Mouse (Mus musculus) ovary, postnatal 10 days (tissue): ENCODE measurements around the gene Tmem79.
"Not testable (repeated sequence)": the region's sequence is repeated elsewhere in the genome, so short reads cannot be mapped to it uniquely, and the experiment has no call there.

Experiments used
- DNase-seq: peaks from one replicate; pipeline ENCODE4 v3.0.0; 2022; ENCODE audit warnings: low spot score

Tmem79 gene

GRCm38 (mm10) chr3:88352907-88353306 lies 17.0 kb upstream of the Tmem79 start:
- no peak for DNase-seq

DNA sequence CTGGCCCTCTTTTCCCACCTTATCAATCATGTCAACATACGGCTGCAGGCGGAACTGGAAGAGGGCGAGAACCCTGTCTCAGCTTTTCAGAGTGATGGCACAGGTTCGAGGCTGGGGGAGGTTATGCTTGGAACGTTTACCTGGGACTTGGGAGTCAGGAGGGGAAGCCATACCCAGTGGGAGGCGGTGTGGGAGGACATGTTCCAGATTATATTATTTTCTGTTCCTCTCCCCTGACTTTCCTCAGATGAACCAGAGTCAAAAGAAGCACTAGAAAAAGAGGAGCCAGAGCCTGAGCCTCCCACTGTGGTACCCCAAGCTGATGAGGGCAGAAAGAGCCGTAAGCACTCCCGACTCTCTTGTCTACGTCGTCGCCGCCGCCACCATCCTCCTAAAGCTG lies 14.8 kb upstream of the Tmem79 start:
- no peak for DNase-seq

DNA sequence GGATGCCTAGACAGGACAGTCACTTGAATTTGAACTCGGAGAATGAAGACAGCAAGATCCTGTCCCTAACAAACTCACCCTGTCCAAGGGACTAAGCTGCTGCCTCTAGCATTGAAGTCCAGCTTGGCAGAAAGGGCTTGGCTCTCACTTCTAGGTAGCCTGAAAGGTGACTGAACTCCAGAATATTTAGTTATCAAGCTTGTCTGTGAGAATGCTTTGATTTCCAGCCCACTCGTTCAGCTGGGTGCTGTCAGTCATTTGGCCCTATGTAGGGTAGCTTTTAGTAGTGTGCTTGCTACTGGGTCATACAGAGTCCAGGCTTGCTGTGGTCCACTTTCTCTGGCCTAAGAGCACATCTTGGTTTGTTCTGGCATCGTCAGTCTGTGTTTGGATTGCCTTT lies 3.1 kb upstream of the Tmem79 start:
- DNase-seq, result no peak

DNA sequence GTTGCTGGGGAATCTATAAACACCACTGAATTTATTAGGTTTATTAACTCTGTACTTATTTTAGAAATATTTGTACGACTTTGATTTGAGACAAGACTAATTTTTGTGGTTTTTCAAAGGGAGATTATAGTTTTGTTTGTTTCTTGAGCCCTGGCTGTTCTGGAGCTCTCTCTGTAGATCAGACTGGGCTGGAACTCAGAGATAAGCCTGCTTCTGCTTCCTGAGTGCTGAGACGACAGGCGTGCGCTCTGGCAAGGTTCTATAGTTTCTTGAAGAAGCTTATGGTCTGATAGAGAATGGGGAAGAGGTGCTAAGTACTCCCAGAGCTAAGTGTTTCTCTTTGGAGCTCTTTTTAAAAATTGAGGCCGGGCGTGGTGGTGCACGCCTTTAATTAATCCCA lies 2.4 kb upstream of the Tmem79 start:
- DNase-seq, result no peak

- no peak for DNase-seq
These were observed 1.5 kb upstream of the Tmem79 start for GRCm38 (mm10) chr3:88337367-88338020.

DNA sequence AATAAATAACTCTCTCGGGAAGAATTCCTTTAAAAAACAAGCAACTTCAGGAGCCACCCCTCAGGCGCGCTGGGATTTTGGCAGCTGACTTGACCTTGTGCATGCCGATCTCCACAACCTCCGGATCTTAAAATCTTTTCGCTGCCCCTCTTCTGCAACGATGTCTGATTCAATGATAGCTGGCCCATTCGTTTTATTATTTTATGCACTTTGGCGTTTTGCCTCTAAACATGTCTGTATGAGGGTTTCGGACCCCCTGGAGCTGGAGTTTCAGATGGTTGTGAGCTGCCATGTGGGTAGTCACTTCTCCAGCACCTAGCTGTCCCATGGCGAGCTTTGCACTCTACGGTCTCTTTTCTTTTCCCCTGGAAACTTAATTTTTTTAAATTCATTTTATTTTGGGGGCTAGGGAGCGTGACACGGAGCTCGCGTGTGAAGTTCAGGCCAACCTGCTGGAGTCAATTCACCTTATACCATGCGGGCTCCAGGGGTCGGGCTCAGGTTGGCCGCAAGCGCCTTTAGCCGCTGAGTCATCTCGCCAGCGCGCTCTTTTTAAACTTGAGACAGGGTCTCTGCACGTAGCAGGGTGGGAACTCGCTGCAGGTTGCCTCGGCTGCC lies 403 bp downstream of the Tmem79 start:
- DNase-seq, result no peak

DNA sequence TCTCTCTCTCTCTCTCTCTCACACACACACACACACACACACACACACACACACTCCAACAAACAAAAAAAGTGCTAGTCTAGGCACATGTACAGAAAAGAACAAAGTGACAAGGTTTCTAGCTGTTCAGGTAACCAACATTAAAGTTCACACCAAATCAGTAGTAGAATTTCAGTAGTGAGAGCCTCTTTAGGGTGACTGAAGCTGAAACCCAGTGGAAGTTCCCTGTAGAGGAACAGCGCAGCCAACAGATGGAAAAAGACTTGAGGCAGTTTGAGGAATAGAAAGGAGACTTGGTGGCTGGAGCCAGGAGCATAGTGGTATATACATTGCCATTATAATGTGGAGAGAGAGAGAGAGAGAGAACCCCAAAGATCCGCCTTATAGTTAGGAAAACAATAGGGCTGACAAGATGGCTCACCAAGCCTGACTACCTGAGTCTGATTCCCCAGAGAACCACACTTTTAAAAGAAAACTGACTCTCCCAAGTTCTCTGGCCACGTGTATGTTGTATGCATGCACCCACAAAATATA lies 979 bp downstream of the Tmem79 start:
- DNase-seq, result no peak

- DNase-seq, result no peak
These were observed 1.8 kb downstream of the Tmem79 start for GRCm38 (mm10) chr3:88334029-88334658.

GRCm38 (mm10) chr3:88331282-88331681 lies 4.7 kb downstream of the Tmem79 start:
- no peak for DNase-seq

- DNase-seq, result no peak
These were observed 7.0 kb downstream of the Tmem79 start for GRCm38 (mm10) chr3:88328956-88329355.

DNA sequence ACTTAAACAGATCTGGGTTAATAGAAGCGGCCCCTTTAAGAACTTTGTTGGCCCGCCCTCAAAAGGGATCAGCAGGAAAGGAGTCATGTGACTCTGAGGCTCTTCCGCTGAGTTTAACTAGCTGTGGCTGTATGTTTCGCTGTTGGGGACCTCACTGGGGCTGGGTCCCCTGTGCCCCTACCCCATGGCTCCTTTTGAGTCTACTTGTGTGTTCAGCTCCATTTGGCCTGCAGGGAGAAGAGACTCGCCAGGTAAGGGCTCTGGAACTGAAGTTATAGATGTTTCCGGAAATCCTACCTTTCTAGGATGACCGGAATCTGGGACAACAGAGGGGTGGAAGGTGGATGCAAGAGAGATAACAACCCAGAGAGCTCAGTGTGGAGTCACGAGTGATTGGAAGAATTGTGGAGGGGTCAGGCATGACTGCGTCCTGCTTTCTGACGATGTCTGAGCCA lies 11.0 kb downstream of the Tmem79 start, which contains the start of gene Glmp:
Glmp (plus strand) TSS at position 73 of the 455 bp plus-strand sequence.
- DNase-seq, result peak; percentile 38

GRCm38 (mm10) chr3:88299172-88299571 lies 36.8 kb downstream of the Tmem79 start:
- DNase-seq, result no peak

DNA sequence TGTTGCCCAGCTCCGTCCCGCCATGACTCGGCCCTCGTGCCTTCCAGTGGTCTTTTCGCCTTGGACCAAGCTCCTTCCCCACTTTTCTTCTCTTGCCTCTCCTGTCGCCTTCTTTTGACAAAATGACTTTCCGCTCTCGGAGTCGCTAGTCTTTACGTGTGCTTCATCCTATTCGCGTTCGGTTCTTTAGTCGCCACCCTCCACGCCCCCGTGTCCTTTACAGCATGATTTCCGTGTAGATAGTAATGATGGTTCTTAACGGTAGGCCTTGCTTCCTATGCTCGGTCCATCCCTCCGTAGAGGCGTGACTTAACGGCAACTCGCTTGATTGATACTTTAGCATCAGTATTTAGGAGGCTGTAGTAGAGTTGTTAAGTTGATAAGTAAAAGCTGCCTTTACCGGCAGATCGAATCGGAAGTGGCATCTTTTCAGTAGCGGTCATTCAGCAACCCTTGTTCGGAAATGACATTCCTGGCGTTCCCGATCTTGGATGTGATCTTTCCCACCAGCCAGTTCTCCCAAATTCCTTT lies 38.6 kb downstream of the Tmem79 start:
- no peak for DNase-seq

DNA sequence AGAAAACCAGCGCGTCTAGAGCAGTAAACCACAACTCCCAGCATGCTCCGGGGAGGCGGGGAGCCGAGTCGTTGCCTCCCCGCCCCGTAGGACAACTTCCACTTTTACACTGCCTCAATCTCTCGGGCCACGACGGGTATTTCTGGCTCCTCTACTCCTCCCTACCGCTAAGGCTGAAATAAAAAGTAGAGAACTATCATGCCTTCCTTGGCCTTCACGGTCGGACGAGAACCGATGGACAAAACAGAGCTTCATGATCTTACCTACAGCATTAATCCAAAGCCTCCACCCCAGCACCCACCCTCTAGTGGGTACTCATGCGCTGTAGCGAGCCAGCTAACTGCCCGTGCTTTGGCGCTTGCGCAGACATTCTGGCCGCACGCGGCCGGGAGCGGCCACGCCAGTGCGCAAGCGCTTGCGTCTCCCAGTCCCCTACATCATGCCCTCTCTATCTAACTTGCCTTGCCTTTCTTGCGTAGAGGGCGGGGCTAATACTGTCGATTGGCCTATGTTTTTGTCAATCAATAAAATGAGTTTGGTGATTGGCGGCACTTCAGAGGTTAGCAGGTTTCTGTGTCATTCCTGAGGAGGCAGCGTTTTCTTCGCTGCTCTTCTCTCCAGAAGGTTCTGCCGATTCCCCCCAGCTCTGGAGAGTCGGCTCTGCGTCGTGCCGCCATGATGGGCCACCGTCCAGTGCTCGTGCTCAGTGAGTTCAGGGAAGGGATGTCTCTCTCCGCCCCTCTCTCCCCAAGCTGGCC lies 39.2 kb downstream of the Tmem79 start, which contains the start of the genes Tsacc and Cct3:
Tsacc (minus strand) TSS at position 439 of the 758 bp plus-strand sequence.
Cct3 (plus strand) TSS at position 556 of the 758 bp plus-strand sequence.
- peak; percentile 81 for DNase-seq

- DNase-seq, result no peak
These were observed 39.8 kb downstream of the Tmem79 start for GRCm38 (mm10) chr3:88296110-88296560.

- DNase-seq, result not testable (repeated sequence)
These were observed 40.7 kb downstream of the Tmem79 start for GRCm38 (mm10) chr3:88295272-88295671.

DNA sequence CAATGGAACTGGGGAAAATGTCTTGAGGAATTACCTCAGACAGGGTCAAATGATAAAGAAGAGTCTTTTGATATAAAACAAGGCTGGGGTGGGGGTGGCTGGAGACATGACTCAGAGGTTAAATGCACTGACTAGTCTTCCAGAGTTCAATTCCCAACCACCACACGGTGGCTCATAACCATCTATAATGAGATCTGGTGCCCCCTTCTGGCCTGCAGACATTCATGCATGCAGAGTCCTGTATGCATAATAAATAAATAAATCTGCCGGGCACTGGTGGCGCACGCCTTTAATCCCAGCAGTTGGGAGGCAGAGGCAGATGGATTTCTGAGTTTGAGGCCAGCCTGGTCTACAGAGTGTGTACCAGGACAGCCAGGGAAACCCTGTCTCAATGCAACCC lies 44.0 kb downstream of the Tmem79 start:
- DNase-seq, result no peak

- not testable (repeated sequence) for DNase-seq
These were observed 47.7 kb downstream of the Tmem79 start for GRCm38 (mm10) chr3:88288133-88288713.

- DNase-seq, result no peak
These were observed 48.8 kb downstream of the Tmem79 start, which contains the start of gene Gm38392 for GRCm38 (mm10) chr3:88287110-88287509. Gm38392 (minus strand) TSS chr3:88287210.

- DNase-seq, result not testable (repeated sequence)
These were observed 50.4 kb downstream of the Tmem79 start for GRCm38 (mm10) chr3:88285565-88285895.
